Mouse (Mus musculus) spleen, adult 2 months (tissue): ENCODE results near the gene Cnpy3. TPM values are rescaled to one million over a fixed set of nuclear protein-coding genes. Genes with fewer than 3 reads are reported as not detected.

ENCODE experiments used
- DNase-seq, 2 experiments: peaks; one replicate each; pipeline versions ENCODE4 v3.0.0 to v3.0.0-alpha.2; 2012 to 2021; ENCODE audit warnings: low spot score in 2 of 2, low read depth in 1 of 2
- H3K27ac ChIP-seq: fragments of 200-500 bp; 2 replicates; pipeline ENCODE4 v1.5.1; 2012; ENCODE audit warnings: low read length, inconsistent platforms; ENCODE audit not compliant: insufficient read depth
- H3K27me3 ChIP-seq: fragments of 200-500 bp; 2 replicates; pipeline ENCODE4 v1.6.1; 2012; ENCODE audit warnings: mild to moderate bottlenecking, moderate library complexity, low read length, inconsistent platforms; ENCODE audit not compliant: control insufficient read depth, insufficient read depth
- H3K36me3 ChIP-seq: fragments of 200-500 bp; 2 replicates; pipeline ENCODE4 v1.6.1; 2012; ENCODE audit warnings: mild to moderate bottlenecking, low read length, inconsistent platforms; ENCODE audit not compliant: control insufficient read depth, insufficient read depth
- H3K4me1 ChIP-seq: fragments of 200-500 bp; 2 replicates; pipeline ENCODE4 v1.6.1; 2011; ENCODE audit warnings: inconsistent platforms; ENCODE audit not compliant: control insufficient read depth, insufficient read depth, insufficient read length
- H3K4me3 ChIP-seq: fragments of 200-500 bp; 2 replicates; pipeline ENCODE4 v1.5.1; 2011; ENCODE audit warnings: mild to moderate bottlenecking, inconsistent platforms; ENCODE audit not compliant: insufficient read depth, insufficient read length; ENCODE audit errors: extremely low read depth
- CTCF ChIP-seq: fragments of 200-500 bp; IDR thresholded peaks from 2 replicates; pipeline ENCODE4 v1.5.1; 2011; ENCODE audit warnings: mild to moderate bottlenecking, inconsistent platforms; ENCODE audit not compliant: insufficient read depth, insufficient read length, insufficient replicate concordance; ENCODE audit errors: extremely low read depth
- POLR2A ChIP-seq: fragments of 200-500 bp; IDR thresholded peaks from 2 replicates; pipeline ENCODE4 v1.6.1; 2011; ENCODE audit warnings: low read depth, low read length, inconsistent platforms
- WGBS: fragments of 180-500 bp; shearing (Covaris S2); methylation state at CpG from one replicate; pipeline ENCODE4 v1.1.7; 2018; 5-methylcytosine and 5-hydroxymethylcytosine counted together
- polyA plus RNA-seq: library from polyadenylated mRNA; depleted of rRNA; stranded (reverse); fragments of >200 nt; gene quantifications from 2 replicates; pipeline ENCODE4 v1.2.3, GENCODE M21; 2012

Gene Cnpy3
- polyA plus RNA-seq, 1 experiment: 55.6 TPM

DNA sequence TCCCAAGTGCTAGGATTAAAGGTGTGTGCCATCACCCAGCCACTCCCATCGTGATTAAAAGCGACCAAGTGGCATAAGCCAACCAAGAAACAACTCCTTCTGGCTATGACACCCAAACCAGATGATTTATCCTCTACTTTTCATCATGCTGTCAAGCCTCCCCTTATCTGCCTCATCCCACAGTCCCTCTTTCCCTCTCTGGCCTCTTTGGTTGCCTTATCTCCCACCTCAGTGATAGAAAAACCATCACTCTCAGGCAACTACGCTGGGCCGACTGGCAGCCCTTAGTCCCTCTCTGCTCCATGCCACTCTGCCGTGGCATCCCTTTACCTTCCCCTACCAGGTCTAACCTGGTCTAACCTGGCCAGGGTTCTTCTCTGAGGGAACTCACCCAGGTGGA is 34.9 kb upstream of the Cnpy3 start:
- TF ChIP-seq CTCF (no peak), POLR2A (no peak)
- Histone ChIP-seq H3K27ac (no peak overlapping the region), H3K36me3 (no peaks in the 10 kb centered on the region), H3K27me3 (no peaks in the 10 kb centered on the region), H3K4me3 (no peak overlapping the region), H3K4me1 (no peaks in the 10 kb centered on the region)
- 81% methylated on average over 5 of the region's 5 CpGs for WGBS
- DNase-seq: no peak

DNA sequence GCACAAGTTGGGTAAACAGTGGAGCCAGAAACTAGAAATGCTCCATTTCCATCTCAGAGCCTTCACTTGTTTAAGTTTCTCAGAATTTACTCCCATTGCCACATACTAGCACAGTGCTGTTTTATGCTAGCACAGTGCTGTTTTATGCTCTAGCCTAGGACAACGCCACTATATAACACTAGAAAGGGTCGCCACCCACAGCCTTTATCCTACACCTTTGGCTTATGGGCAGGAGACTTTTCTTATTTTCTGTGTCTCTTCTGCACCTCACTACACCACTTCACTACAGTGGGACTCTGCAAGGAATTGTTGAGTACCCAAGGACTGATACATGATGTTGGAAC is 31.2 kb upstream of the Cnpy3 start:
- 75% methylated on average over 2 of the region's 2 CpGs for WGBS
- no peak overlapping the region for H3K4me3 ChIP-seq

DNA sequence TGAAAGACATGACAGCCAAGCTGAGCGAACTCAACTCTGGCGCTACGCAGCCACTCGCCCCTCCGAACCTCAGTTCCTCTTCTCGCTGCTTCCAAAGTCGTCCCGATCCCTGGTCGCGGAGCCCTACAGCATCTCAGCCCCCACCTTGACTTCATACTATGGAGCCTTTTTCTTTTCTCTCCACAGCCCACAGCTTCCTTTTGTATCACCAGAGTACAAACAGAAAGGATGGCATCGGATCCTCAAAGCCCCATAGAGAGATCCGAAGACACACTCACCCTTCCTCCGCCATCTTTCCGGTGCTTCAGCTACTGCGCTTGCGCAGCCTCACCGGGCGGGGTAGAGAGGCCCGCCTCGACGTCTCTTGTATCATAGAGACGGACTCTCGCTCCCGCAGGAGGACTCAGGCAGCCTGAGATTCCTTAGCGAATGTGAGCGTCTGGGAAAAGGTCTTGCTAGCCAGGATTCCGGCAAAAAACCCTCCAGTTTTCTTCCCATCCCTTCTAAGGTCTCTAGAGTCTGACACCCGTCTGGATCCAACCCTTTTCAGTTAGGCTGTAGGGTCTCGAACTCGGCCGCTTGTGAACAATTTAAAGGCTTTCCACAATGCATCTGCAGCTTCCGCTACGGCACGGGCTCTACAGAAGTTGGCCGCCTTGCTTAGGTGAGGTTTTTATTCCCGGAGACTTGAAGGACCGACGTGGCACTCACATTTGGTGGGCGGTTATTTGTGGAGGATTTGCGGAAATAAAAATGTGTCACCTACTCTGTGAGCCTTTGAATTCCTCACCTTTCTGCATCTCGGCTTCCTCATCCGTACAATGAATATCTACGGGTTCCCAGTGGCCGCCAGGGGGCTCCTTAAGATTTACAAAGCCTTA is 30.6 kb upstream of the Cnpy3 start, which contains the start of gene Rpl7l1:
Gene Rpl7l1 (minus strand): TSS at position 332 of the 881 bp plus-strand sequence.
- Histone ChIP-seq H3K27ac (peak within 1 kb of the TSS; percentile 74), H3K36me3 (peaks cover 21% of the 10 kb centered on the region), H3K27me3 (no peaks in the 10 kb centered on the region), H3K4me3 (peak within 1 kb of the TSS; percentile 74), H3K4me1 (no peaks in the 10 kb centered on the region; the same call in 1 of the 2 replicates)
- TF ChIP-seq CTCF: peak; percentile 32; the same call in 1 of the 2 replicates
- peak; percentile 93 for TF ChIP-seq POLR2A
- peak; percentile 86 to 88 for DNase-seq
- WGBS: 1% methylated on average over 44 of the region's 44 CpGs

More for the DNA sequence above, 31.2 kb upstream of the Cnpy3 start:
- TF ChIP-seq CTCF (no peak), POLR2A (no peak)
- Histone ChIP-seq H3K4me1 (no peaks in the 10 kb centered on the region; the same call in 1 of the 2 replicates), H3K36me3 (peaks cover 17% of the 10 kb centered on the region), H3K27me3 (no peaks in the 10 kb centered on the region), H3K27ac (0 out of 2 replicates have a peak overlapping the region, but pooled peaks have one; percentile 6)
- no peak for DNase-seq

DNA sequence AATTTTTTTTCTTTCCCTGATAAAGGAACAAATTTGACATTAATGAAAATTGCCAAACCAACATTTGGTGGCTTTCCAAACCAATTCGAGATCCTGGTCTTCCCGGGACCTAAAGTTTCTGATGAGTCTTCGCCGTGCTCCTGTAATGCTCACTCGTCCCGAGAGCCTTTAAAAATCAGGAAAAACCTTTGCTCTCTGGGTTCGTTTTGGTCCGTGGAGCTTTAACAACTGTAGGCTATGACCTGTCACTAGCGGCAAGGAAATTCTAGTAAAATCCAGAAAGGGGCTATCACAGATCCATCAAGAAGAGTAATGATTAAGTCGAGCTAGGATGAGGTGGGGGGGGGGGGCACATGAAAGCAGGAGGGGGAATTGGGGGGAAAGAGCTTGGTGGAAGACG is 29.9 kb upstream of the Cnpy3 start:
- Histone ChIP-seq H3K4me3 (peak overlapping the region; percentile 74), H3K27me3 (no peaks in the 10 kb centered on the region), H3K4me1 (no peaks in the 10 kb centered on the region; the same call in 1 of the 2 replicates), H3K36me3 (peaks cover 23% of the 10 kb centered on the region), H3K27ac (peak overlapping the region; percentile 58)
- 3% methylated on average over 11 of the region's 11 CpGs for WGBS
- TF ChIP-seq CTCF (no peak), POLR2A (no peak)
- no peak for DNase-seq

DNA sequence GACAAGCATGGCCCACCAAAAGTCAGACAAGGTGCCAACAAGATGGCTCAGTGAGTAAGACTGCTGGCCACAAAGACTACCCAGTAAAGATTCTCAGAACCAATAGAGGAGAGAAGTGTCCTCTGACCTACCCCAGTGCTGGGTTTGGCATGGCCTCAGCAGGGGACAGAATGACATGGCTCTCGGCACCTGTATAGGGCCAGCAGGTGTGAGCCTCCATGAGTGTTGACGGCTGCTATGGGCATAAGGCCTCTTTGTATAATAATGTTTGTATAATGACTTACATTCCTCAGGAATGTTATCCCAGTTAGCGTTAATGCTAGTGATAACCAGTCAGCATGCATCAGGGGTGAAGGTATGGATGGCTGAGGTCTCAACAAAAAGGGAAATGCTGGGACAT is 24.1 kb upstream of the Cnpy3 start:
- no peak overlapping the region for H3K4me3 ChIP-seq
- TF ChIP-seq POLR2A: no peak
- TF ChIP-seq CTCF: no peak
- 91% methylated on average over 3 of the region's 3 CpGs for WGBS
- DNase-seq: no peak
- peaks cover 36% of the 10 kb centered on the region for H3K36me3 ChIP-seq
- no peaks in the 10 kb centered on the region for H3K4me1 ChIP-seq
- no peaks in the 10 kb centered on the region for H3K27me3 ChIP-seq
- H3K27ac ChIP-seq: no peak overlapping the region

DNA sequence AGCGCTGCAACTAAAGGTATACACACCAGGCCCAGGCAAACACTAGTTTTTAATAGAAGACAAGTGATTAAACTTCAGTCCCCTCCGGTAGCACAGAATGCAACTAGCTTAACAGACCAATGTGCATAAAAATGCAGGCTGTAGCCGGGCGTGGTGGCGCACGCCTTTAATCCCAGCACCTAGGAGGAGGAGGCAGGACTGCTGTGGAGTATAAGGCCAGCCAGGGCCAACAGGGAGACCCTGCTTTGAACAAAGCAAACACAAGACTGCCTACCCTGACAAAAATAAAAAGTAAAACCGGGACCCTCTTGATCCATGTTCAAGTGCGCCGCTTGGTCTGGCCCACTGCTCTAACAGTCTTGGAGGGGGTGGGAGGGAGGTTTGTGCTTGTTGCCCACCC is 23.1 kb upstream of the Cnpy3 start:
- H3K4me1 ChIP-seq: no peaks in the 10 kb centered on the region
- DNase-seq: no peak
- no peak overlapping the region for H3K27ac ChIP-seq
- 95% methylated on average over 9 of the region's 9 CpGs for WGBS
- no peak overlapping the region for H3K4me3 ChIP-seq
- TF ChIP-seq POLR2A (no peak), CTCF (no peak)
- H3K36me3 ChIP-seq: peaks cover 32% of the 10 kb centered on the region
- H3K27me3 ChIP-seq: no peaks in the 10 kb centered on the region

DNA sequence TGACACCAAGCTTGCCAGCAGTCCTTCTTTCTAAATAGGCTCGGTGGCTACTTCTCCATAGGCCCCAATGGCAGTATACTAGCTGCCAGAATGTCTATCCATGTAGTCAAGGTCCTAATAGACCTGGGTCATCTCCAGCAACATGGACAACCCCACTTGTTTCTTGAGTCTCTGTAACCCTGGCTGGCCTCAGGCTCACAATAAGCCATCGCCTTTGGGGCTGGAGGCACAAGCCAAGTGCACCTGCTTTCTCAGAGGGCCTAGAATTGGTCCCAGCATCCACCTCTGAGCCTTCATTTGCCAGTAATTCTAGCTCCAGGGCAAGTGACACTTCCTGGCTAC is 22.1 kb upstream of the Cnpy3 start:
- Histone ChIP-seq H3K27ac (no peak overlapping the region), H3K4me3 (no peak overlapping the region), H3K27me3 (no peaks in the 10 kb centered on the region), H3K4me1 (no peaks in the 10 kb centered on the region), H3K36me3 (peaks cover 25% of the 10 kb centered on the region)
- DNase-seq: no peak
- TF ChIP-seq CTCF (no peak), POLR2A (no peak)
- 68% methylated on average over 2 of the region's 2 CpGs for WGBS
